Mouse (Mus musculus): ENCODE results near the gene Frat1. TPM values are rescaled to one million over a fixed set of nuclear protein-coding genes. Genes with fewer than 3 reads are reported as not detected.

The Frat1 gene
- polyA plus RNA-seq (2015; fragmentation: Nextera tagmentation; extraction: Ambion mirVana) = 12.3 and 14.1 TPM in 2 replicates

DNA sequence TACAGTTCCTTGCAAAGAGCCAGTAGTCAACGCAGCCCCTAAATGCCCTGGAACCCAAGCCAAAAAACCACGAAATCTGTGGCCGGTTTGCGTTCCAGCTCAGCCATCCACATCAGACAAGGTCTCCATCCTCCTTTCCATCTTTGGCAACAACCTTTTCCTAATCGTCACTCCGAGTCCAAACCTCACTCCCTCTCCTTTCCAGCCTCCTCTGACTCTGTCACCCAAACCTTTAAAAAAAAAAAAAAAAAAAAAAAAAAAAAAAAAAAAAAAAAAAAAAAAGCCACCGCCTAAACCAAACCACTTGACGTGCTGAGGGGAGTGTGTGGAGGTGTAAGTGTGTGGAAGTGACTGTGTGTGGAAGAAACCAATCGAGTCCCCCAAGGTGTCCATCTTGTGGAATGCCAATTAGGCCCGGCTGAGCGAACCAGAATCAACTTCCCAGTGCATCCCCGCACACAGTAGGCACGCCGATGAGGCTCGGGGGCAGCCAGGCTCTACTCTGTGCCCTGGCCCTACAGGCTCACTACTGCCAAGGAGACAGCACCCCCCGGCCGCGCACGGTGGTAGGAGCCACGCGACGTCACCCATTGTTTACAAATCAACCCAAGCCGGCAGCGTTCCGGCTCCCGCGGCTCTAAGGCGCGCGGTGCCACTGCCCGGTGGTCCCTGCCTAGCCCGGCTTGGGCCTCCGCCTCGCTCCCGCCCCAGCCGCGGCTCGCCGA lies at the start of gene Frat1:
Gene Frat1 (plus strand): TSS at position 590 of the 725 bp plus-strand sequence.
- peak; percentile 92 for ATAC-seq (ENCODE audit: insufficient read depth, low FRiP score, low read depth)
- no peaks in the 10 kb centered on the region for H3K9me3 ChIP-seq

DNA sequence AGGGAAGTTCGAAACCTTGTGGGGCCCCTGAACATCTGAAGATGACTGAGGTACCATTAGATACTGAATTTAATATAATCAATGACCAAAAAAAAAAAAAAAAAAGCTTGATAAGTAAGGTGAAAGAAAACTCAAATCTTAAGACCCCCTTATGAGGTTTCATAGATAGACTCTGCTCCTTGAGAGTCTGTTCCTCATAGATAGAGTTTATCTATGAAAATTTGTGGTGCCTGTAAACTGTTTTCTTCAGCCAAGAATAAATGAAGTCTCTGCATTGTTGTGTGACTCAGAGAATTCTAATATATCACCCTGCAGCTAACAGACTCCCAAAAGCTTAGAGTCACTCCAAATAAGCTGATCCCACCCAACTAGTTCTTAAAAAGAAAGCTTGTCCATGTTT lies 42.9 kb upstream of the Frat1 start:
- Histone ChIP-seq H3K4me3 (replicated peaks) (no peak overlapping the region), H3K4me2 (no peak overlapping the region), H3K36me3 (peaks cover 14% of the 10 kb centered on the region), H3K27ac (no peak overlapping the region), H3K9me3 (no peaks in the 10 kb centered on the region), H3K4me1 (no peaks in the 10 kb centered on the region), H3K9ac (no peak overlapping the region), H3K27me3 (replicated peaks) (no peaks in the 10 kb centered on the region)
- ATAC-seq (ENCODE audit: insufficient read depth, low FRiP score, low read depth) = no peak
- WGBS = 92% methylated on average over 1 of the region's 1 CpGs

More for the DNA sequence above, at the start of gene Frat1:
- Histone ChIP-seq H3K4me1 (peaks cover 15% of the 10 kb centered on the region; the same call in 1 of the 2 replicates), H3K9ac (peak within 1 kb of the TSS; percentile 46), H3K36me3 (no peaks in the 10 kb centered on the region), H3K27ac (peak within 1 kb of the TSS; percentile 94), H3K4me2 (peak within 1 kb of the TSS; percentile 96), H3K27me3 (replicated peaks) (0 out of 2 replicates have a peak, but pooled peaks cover 4% of the 10 kb centered on the region), H3K4me3 (replicated peaks) (peak within 1 kb of the TSS; percentile 70)
- 1% methylated on average over 39 of the region's 39 CpGs for WGBS

DNA sequence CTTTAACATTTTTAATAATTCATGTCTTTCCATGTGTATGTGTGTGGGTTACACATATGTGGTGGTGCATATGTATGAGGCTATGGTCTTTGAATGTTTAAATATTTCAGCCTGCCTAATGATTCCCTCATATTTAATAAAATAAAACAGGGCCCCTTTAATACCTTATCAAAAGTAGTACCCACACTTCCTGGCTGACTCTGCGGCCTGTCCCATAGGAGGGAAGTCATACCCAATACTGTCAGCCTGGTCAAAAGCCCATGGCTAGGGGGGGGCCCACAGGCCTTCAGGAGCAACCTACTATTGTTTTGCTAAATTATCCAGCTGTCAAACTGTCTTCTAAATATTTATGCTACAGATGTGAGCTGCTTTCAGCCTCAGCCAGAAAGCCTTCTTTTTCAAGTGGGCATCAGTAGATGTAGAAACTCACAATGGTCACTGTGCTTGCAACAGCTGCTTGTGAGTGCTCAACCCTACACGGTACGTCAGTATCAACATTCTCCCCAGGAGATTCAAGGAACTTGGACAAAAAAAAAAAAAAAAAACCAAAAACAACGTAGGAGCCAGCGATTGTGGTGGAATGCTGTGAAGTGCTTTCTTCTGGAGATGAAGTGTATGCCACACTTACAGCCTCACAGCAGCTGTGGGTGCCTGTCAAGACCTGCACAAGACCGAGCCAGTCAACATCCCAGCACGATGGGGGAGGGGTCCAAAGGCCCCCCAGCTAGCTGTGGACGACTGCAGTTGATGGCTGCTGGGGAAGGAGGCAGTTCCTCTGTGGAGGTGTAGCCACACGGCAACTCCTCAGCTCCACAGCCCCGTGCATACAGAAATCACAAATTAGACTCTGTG lies 40.4 kb upstream of the Frat1 start:
- WGBS = 51% methylated on average over 10 of the region's 10 CpGs

DNA sequence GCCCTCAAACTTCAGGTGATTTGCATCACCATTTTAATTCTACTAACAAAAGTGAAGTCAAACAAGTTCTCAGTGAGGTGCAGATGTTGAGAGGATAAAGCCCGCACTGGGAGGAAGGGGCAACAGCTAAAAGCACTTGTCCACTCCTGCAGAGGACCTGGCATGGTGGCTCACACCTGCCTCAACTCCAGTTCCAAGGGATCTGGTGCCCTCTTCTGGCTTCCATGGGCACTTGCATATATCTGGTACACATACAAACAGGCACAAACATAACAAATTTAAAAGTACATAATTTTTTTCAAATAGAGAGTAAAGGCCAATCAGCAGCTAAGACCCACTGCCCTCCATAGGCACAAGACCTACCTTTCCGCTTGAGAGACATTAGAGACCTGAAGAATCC lies 38.4 kb upstream of the Frat1 start:
- Histone ChIP-seq H3K36me3 (0 out of 2 replicates have a peak, but pooled peaks cover 3% of the 10 kb centered on the region), H3K4me2 (no peak overlapping the region), H3K9ac (no peak overlapping the region), H3K4me3 (replicated peaks) (no peak overlapping the region), H3K4me1 (peaks cover 3% of the 10 kb centered on the region; the same call in 1 of the 2 replicates), H3K9me3 (no peaks in the 10 kb centered on the region), H3K27ac (no peak overlapping the region), H3K27me3 (replicated peaks) (no peaks in the 10 kb centered on the region)
- no peak for ATAC-seq (ENCODE audit: insufficient read depth, low FRiP score, low read depth)
- 90% methylated on average over 2 of the region's 2 CpGs for WGBS

More for the DNA sequence above, 40.4 kb upstream of the Frat1 start:
- no peaks in the 10 kb centered on the region for H3K9me3 ChIP-seq
- no peak overlapping the region for H3K27ac ChIP-seq
- H3K4me3 ChIP-seq (replicated peaks) = no peak overlapping the region
- ATAC-seq (ENCODE audit: insufficient read depth, low FRiP score, low read depth) = no peak
- H3K36me3 ChIP-seq = peaks cover 12% of the 10 kb centered on the region; the same call in 1 of the 2 replicates
- H3K4me2 ChIP-seq = no peak overlapping the region
- H3K9ac ChIP-seq = no peak overlapping the region
- H3K27me3 ChIP-seq (replicated peaks) = no peaks in the 10 kb centered on the region
- 0 out of 2 replicates have a peak, but pooled peaks cover 3% of the 10 kb centered on the region for H3K4me1 ChIP-seq

DNA sequence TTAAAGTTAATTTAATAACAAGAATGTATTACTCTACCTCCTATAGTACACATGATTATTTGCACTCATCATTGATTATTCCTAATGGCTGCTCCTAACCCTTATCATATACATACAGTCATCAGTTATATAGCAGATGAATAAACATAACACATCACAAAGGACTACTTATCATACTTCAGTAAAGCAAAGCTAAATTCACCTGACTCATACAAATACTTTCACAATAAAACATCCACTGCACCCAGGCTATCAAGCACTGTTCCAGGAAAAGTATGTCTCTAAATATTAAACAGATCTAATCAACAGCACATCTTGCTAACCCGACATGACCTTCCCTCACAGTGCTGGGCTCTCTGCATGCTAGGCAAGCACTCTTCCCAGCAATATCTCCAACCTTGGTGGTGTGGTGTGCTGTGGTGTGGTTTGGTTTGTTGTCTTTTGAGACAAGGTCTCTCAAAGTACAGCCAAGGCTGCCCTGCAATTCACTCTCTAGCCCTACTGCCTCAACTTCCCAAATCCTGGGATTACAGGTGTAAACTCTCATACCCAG lies 36.8 kb upstream of the Frat1 start:
- no peaks in the 10 kb centered on the region for H3K27me3 ChIP-seq (replicated peaks)
- no peak overlapping the region for H3K9ac ChIP-seq
- ATAC-seq (ENCODE audit: insufficient read depth, low FRiP score, low read depth) = no peak
- H3K4me3 ChIP-seq (replicated peaks) = no peak overlapping the region
- H3K27ac ChIP-seq = no peak overlapping the region
- peaks cover 3% of the 10 kb centered on the region; the same call in 1 of the 2 replicates for H3K4me1 ChIP-seq
- no peaks in the 10 kb centered on the region for H3K9me3 ChIP-seq
- WGBS = 55% methylated on average over 1 of the region's 1 CpGs
- H3K36me3 ChIP-seq = no peaks in the 10 kb centered on the region
- H3K4me2 ChIP-seq = no peak overlapping the region

DNA sequence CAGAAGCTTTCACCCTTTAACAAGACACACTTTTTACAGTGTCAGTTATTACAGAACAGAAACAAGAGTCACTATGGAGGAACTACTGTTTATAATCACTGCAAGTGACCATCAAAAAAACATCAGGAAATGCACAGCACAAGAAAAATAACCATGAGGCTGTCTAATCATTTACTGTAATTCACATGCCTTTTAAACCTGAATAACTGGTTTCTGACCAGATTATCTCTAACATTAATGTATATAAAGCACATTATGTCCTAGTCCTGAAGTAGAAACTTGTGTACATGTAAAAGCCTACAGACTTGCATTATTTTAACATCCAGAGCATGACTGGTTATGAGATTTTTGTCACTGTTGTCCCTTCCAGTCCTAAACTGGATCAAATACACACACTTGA lies 35.8 kb upstream of the Frat1 start:
- peak overlapping the region; percentile 53; the same call in 1 of the 2 replicates for H3K27ac ChIP-seq
- no peaks in the 10 kb centered on the region for H3K27me3 ChIP-seq (replicated peaks)
- H3K4me3 ChIP-seq (replicated peaks) = no peak overlapping the region
- no peaks in the 10 kb centered on the region for H3K9me3 ChIP-seq
- H3K4me1 ChIP-seq = peaks cover 3% of the 10 kb centered on the region; the same call in 1 of the 2 replicates
- no peak overlapping the region for H3K4me2 ChIP-seq
- no peaks in the 10 kb centered on the region for H3K36me3 ChIP-seq
- no peak overlapping the region for H3K9ac ChIP-seq
- ATAC-seq (ENCODE audit: insufficient read depth, low FRiP score, low read depth) = no peak

DNA sequence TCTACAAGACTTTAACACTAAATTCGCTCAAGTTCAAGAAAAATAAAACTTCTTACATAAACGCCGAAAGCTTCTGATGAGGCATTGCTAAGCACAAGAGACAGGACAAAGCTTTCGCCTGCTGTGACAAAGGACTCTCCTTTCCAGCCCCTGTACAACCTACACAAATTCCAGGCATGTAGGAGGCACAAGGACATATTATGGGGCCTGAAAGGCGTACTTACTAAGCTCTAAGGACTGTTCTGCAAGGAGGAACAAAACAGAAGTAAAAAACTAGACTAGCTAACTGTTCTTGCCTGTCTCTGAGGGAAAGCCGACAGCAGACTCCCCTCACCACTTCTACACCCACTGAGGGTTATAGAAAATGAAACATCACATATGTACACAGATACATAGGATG lies 34.9 kb upstream of the Frat1 start:
- no peak for ATAC-seq (ENCODE audit: insufficient read depth, low FRiP score, low read depth)

DNA sequence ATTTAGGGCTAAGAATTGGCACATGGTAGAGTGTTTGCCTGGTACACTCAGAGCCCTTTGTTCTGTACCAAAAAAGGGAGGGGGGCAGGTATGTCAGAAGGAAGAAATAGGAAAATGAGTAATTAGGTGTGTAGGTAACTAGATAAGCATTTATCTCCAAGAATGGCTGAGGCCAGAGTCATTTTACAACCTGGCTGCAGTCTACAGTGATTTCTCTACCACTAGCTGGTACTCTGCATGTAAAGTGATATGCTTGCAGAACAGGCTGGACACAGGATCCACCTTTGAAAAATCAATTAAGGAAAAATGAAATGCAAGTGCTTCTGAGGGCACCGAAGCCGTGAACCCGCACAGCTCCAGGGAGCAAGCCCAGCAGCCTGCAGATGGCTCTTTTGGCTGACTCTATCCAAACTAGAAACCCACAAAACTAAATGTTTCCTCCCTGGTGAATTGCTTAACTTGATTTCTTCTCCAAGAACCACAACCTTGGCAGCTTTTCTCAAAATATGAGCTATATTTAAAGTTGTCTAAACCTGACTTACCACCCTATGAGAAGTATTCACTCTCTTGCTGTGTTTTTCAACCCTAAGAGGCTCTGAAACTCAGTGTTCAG lies 33.5 kb upstream of the Frat1 start:
- Histone ChIP-seq H3K9ac (no peak overlapping the region), H3K27ac (0 out of 2 replicates have a peak overlapping the region, but pooled peaks have one; percentile 6), H3K36me3 (no peaks in the 10 kb centered on the region), H3K4me2 (no peak overlapping the region), H3K27me3 (replicated peaks) (no peaks in the 10 kb centered on the region), H3K4me1 (peaks cover 13% of the 10 kb centered on the region), H3K4me3 (replicated peaks) (no peak overlapping the region), H3K9me3 (no peaks in the 10 kb centered on the region)
- 60% methylated on average over 3 of the region's 3 CpGs for WGBS
- ATAC-seq (ENCODE audit: insufficient read depth, low FRiP score, low read depth) = no peak

More for the DNA sequence above, 34.9 kb upstream of the Frat1 start:
- Histone ChIP-seq H3K27me3 (replicated peaks) (no peaks in the 10 kb centered on the region), H3K27ac (no peak overlapping the region), H3K4me1 (peaks cover 3% of the 10 kb centered on the region; the same call in 1 of the 2 replicates), H3K4me3 (replicated peaks) (no peak overlapping the region), H3K9ac (no peak overlapping the region), H3K36me3 (no peaks in the 10 kb centered on the region), H3K4me2 (no peak overlapping the region), H3K9me3 (no peaks in the 10 kb centered on the region)
- 71% methylated on average over 6 of the region's 6 CpGs for WGBS

DNA sequence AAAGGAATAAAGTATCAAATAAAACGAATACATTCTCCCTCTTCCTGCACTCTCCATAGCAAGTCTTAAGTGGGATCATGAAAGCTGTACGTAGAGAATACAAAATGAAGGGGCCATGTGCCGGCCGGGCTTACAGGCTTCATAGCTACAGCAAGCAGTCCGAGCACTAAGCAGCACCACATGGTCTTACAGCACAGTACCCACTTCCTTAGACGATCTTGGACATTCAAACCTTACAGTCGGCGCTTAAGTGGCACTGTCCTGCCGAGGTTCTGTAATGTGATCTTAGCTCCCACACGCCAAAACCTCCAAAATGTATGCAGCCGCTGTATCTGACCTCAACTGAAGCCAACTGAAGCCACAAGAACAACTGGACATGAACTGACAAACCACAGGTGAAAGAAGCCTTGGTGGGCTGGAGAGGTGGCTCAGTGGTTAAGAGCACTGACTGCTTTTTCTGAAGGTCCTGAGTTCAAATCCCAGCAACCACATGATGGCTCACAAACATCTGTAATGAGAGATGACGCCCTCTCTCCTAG lies 32.9 kb upstream of the Frat1 start:
- Histone ChIP-seq H3K4me2 (no peak overlapping the region), H3K27me3 (replicated peaks) (no peaks in the 10 kb centered on the region), H3K36me3 (no peaks in the 10 kb centered on the region), H3K4me3 (replicated peaks) (no peak overlapping the region), H3K9me3 (no peaks in the 10 kb centered on the region), H3K9ac (no peak overlapping the region), H3K4me1 (peaks cover 13% of the 10 kb centered on the region), H3K27ac (0 out of 2 replicates have a peak overlapping the region, but pooled peaks have one; percentile 8)
- no peak for ATAC-seq (ENCODE audit: insufficient read depth, low FRiP score, low read depth)
- 78% methylated on average over 12 of the region's 12 CpGs for WGBS

DNA sequence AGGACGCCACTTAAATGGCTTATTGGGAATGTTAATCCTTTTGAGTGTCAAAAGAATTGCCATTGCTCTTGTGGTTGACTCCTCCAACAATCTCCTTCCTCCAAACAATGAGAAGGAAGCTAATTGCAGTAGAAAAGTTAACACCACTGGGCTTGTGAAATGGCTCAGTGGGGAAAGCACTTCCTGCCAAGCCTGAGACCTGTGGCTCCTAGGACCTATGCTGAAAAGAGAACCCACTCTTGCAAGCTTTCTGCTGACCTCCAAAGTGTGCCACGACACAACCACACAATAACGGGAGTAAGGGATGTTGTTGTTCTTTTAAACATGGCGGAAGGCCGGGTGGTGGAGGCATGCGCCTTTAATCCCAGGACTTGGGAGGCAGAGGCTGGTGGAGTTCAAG lies 32.2 kb upstream of the Frat1 start:
- Histone ChIP-seq H3K4me1 (peaks cover 13% of the 10 kb centered on the region), H3K36me3 (no peaks in the 10 kb centered on the region), H3K9me3 (no peaks in the 10 kb centered on the region), H3K4me3 (replicated peaks) (no peak overlapping the region), H3K4me2 (no peak overlapping the region), H3K27ac (no peak overlapping the region), H3K9ac (no peak overlapping the region), H3K27me3 (replicated peaks) (no peaks in the 10 kb centered on the region)
- 90% methylated on average over 6 of the region's 6 CpGs for WGBS
- no peak for ATAC-seq (ENCODE audit: insufficient read depth, low FRiP score, low read depth)

DNA sequence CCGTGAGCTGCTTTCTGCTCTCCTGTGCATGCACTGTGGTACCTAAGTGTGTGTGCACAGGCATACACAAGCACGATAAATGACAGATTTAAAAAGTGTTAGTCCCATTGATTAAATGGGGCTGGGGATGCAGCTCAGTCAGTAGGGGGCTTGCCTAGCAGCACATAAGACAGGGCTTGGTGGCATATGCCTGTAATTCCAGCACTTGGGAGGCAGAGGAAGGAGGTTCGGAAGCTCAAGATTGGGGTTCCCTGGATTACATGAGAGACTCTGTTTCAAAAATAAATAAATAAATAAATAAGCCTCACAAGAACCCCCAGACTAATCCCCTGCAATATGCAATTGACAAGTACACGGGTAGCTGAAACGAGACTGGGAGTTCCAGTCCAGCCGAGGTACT lies 29.3 kb upstream of the Frat1 start:
- 47% methylated on average over 6 of the region's 6 CpGs for WGBS
- H3K36me3 ChIP-seq = no peaks in the 10 kb centered on the region
- H3K9ac ChIP-seq = no peak overlapping the region

More for the DNA sequence above, 29.3 kb upstream of the Frat1 start:
- Histone ChIP-seq H3K9me3 (no peaks in the 10 kb centered on the region), H3K27ac (no peak overlapping the region), H3K4me3 (replicated peaks) (peak overlapping the region; percentile 95), H3K4me2 (peak overlapping the region; percentile 74), H3K4me1 (peaks cover 11% of the 10 kb centered on the region), H3K27me3 (replicated peaks) (no peaks in the 10 kb centered on the region)
- no peak for ATAC-seq (ENCODE audit: insufficient read depth, low FRiP score, low read depth)

Data from stomach, embryonic 15.5 days (tissue).